Mouse (Mus musculus) layer of hippocampus, postnatal 25 days (tissue): ENCODE data around the gene Ubp1. TPM values are rescaled to one million over a fixed set of nuclear protein-coding genes. Genes with fewer than 3 reads are reported as not detected.

Source experiments
- DNase-seq, 2 experiments: peaks; one replicate each; pipeline ENCODE4 v3.0.0; 2022; ENCODE audit warnings: mixed read lengths in 2 of 2, low spot score in 1 of 2; ENCODE audit errors: extremely low spot score in 1 of 2
- total RNA-seq, 2 experiments: library from RNA; stranded (reverse); gene quantifications; 2 replicates each; pipeline ENCODE4 v1.2.3; 2021

The Ubp1 gene
- total RNA-seq, 2 experiments from 2014 or later = 60.4 to 80.9 TPM

GRCm38 (mm10) chr9:113968967-113969366 is 38.2 kb downstream of the Ubp1 start:
- no peak for DNase-seq

GRCm38 (mm10) chr9:113969399-113969798 is 38.7 kb downstream of the Ubp1 start:
- DNase-seq = no peak

GRCm38 (mm10) chr9:113970041-113970440 is 39.3 kb downstream of the Ubp1 start:
- DNase-seq = no peak

GRCm38 (mm10) chr9:113971615-113972014 is 40.9 kb downstream of the Ubp1 start:
- no peak for DNase-seq

GRCm38 (mm10) chr9:113973857-113974256 is 43.1 kb downstream of the Ubp1 start:
- DNase-seq = no peak

GRCm38 (mm10) chr9:113974945-113975344 is 44.2 kb downstream of the Ubp1 start:
- no peak for DNase-seq

GRCm38 (mm10) chr9:113975442-113975841 is 44.7 kb downstream of the Ubp1 start:
- no peak for DNase-seq

- DNase-seq = no peak
Observed at GRCm38 (mm10) chr9:113976264-113976663, 45.5 kb downstream of the Ubp1 start.

GRCm38 (mm10) chr9:113977225-113977840 is 46.6 kb downstream of the Ubp1 start:
- DNase-seq = no peak

- DNase-seq = no peak
Observed at GRCm38 (mm10) chr9:113978656-113979055, 47.9 kb downstream of the Ubp1 start.

- DNase-seq = no peak
Observed at GRCm38 (mm10) chr9:113979356-113979755, 48.6 kb downstream of the Ubp1 start.

GRCm38 (mm10) chr9:113981099-113981880 is 50.6 kb downstream of the Ubp1 start:
- peak in 1 of 2 experiments; percentile 33 for DNase-seq

- no peak for DNase-seq
Observed at GRCm38 (mm10) chr9:113982451-113982850, 51.7 kb downstream of the Ubp1 start.

- no peak for DNase-seq
Observed at GRCm38 (mm10) chr9:113982883-113983670, 52.3 kb downstream of the Ubp1 start.

GRCm38 (mm10) chr9:113984946-113985620 is 54.3 kb downstream of the Ubp1 start:
- no peak for DNase-seq

- peak; percentile 70 to 93 for DNase-seq
Observed at GRCm38 (mm10) chr9:113990547-113991248, 60.0 kb downstream of the Ubp1 start.

GRCm38 (mm10) chr9:113992810-113993209 is 62.1 kb downstream of the Ubp1 start:
- DNase-seq = no peak

- no peak for DNase-seq
Observed at GRCm38 (mm10) chr9:113998311-113998710, 67.6 kb downstream of the Ubp1 start.

GRCm38 (mm10) chr9:114006801-114007200 is 76.1 kb downstream of the Ubp1 start:
- no peak for DNase-seq

- DNase-seq = no peak
Observed at GRCm38 (mm10) chr9:114007850-114008350, 77.2 kb downstream of the Ubp1 start.
